Mouse (Mus musculus) embryonic fibroblast, embryonic 13.5 days (primary cell): Measurements from ENCODE around the gene Htatip2. TPM values are rescaled to one million over a fixed set of nuclear protein-coding genes. Genes with fewer than 3 reads are reported as not detected.
A peak's percentile ranks its signal among the peaks of the same experiment; 100 is the strongest.

ENCODE experiments used
- H3K27ac ChIP-seq: 2 replicates; pipeline ENCODE4 v1.5.1; 2012; ENCODE audit warnings: low read length, control low read depth, inconsistent platforms; ENCODE audit not compliant: insufficient read depth
- H3K4me1 ChIP-seq: 2 replicates; pipeline ENCODE4 v1.6.1; 2011; ENCODE audit warnings: low read length; ENCODE audit not compliant: control insufficient read depth, insufficient read depth
- H3K4me3 ChIP-seq: 2 replicates; pipeline ENCODE4 v1.5.1; 2011; ENCODE audit warnings: mild to moderate bottlenecking, control low read depth, low read length; ENCODE audit not compliant: insufficient read depth
- CTCF ChIP-seq: IDR thresholded peaks from 2 replicates; pipeline ENCODE4 v1.5.1; 2011; ENCODE audit warnings: mild to moderate bottlenecking, control low read depth, low read length, moderate library complexity, borderline replicate concordance; ENCODE audit not compliant: insufficient read depth
- POLR2A ChIP-seq: IDR thresholded peaks from 2 replicates; pipeline ENCODE4 v1.6.1; 2011; ENCODE audit warnings: low read depth, mild to moderate bottlenecking, control low read depth, low read length, moderate library complexity
- polyA plus RNA-seq: library from polyadenylated mRNA; stranded (reverse); fragments of >200 nt; gene quantifications from 2 replicates; pipeline ENCODE4 v1.2.4, GENCODE M21; 2011; ENCODE audit warnings: low read depth; ENCODE audit not compliant: missing spikeins, insufficient read length

The Htatip2 gene
- polyA plus RNA-seq, 1 experiment = 26.3 TPM

DNA sequence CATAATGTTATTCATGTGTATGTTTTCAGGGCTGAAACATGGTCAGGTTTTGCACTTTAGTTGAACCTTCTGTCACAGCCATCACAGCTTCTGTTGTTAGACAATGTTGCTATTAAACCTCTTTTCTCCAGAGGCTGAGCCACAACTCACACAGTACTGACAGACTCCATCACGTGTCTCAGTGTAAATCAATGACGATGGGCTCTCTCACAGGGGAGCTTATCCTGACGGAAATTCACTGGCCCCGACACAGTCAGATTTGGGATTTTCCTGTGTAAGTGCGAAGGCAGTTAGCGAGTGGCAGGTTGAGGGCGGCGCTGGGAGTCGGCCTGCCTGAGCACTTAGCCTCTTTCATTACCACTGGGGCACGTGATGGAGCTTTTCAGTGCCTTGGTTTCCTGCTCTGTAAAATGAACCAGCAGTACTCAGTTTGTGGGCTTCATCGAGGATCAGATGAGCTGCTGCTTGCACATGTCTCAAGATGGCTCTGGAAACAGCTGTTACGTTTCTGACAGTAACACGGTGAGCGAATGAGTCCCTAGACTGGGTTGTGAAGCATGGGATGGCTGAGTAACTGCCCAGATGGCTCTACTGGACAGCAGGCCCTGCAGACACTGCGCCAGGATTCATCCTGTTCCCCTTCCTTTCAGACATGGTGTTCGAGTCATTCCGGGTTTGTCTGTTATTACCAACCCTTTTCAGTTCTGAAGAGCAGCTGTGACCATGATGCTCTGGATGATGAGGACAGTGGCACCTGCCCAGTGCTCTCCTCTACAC, 49.1 kb downstream of the Htatip2 start:
- no peak overlapping the region for H3K4me3 ChIP-seq

DNA sequence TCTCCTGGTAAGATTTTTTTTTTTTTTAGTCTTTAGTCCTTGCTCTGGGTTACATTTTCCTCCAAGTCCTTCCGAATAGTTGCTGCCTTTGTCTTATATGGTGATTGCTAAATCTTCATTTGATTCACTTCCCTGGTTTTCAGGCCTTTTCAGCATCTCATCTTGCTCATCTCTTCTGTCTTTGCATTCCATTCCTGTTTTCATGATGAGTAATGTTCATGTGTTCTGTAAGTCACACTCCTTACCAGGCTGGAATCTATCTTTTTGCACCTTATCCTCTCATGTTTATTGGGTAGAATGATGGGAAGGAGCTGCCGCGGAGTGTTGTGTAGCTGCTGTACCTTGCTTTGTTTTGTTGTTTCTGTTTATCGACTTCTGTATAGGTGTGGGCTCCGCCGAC, 50.2 kb downstream of the Htatip2 start:
- TF ChIP-seq POLR2A (no peak), CTCF (no peak)
- Histone ChIP-seq H3K4me1 (peaks cover 3% of the 10 kb centered on the region), H3K27ac (peak overlapping the region; percentile 62; the same call in 1 of the 2 replicates), H3K4me3 (no peak overlapping the region)

More for the DNA sequence above, 49.1 kb downstream of the Htatip2 start:
- TF ChIP-seq POLR2A = no peak
- Histone ChIP-seq H3K4me1 (peaks cover 3% of the 10 kb centered on the region), H3K27ac (peak overlapping the region; percentile 62; the same call in 1 of the 2 replicates)

DNA sequence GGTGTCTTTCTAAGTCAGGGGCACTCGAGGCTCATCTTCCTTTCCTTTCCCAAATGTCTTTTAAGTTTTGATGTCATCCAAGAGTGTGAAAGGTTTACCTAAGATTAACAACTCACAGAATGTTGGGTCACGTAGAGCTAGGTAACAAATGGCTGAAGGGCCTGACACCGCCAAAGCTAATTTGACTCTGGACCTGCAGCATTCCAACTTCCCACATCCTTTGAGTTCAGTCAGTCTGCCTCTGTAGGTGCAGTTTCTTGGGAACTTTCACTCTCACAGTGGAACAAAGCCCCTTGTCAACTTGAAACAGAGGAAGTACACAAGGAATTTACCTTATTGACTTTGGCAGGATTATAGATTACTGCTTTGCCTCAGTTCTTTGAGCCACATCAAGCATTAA, 50.6 kb downstream of the Htatip2 start:
- Histone ChIP-seq H3K4me3 (no peak overlapping the region), H3K4me1 (peaks cover 3% of the 10 kb centered on the region), H3K27ac (no peak overlapping the region)
- TF ChIP-seq CTCF (no peak), POLR2A (no peak)

DNA sequence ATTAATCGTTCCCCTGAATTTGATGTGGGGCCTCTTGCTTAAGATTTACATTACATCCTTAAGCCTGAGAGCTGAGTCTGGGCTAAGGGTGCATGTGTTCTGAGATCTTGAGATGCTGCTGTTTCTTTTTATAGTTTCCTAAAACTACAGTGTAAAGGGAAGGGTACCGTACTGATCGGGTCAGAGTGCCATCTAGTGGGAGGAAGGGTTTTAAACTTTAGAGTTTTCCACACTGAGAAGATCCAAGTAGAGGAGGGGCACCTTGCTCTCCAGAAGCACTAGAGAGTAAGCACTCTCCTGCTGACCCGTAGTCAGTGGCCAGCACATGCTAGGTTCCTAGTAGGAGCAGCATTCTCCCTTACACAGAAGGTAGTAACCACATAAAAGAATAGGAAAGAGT, 52.4 kb downstream of the Htatip2 start:
- H3K4me1 ChIP-seq = peaks cover 3% of the 10 kb centered on the region
- H3K4me3 ChIP-seq = no peak overlapping the region
- TF ChIP-seq POLR2A = no peak
- no peak for TF ChIP-seq CTCF
- no peak overlapping the region for H3K27ac ChIP-seq

DNA sequence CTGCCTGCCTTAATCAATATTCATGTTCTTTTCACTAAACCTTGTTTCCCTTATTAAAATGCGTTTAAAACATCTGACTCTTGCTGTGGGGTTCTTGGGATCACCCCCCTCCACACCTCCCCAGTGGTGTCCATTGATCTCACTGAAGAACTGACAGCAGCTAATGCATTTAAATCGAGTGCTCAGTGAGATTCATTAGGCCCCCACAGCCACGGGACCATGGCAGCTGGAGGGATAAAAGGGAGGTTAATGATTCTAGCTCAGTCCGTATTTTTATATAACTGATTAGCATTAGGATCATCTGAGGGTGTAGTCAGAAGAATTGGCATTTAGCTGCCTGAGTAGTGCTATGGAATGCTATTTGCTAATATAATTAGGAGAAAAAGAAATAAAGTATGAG, 60.5 kb downstream of the Htatip2 start:
- no peak for TF ChIP-seq POLR2A
- TF ChIP-seq CTCF = no peak
- H3K27ac ChIP-seq = no peak overlapping the region
- no peak overlapping the region for H3K4me3 ChIP-seq
- no peaks in the 10 kb centered on the region for H3K4me1 ChIP-seq

DNA sequence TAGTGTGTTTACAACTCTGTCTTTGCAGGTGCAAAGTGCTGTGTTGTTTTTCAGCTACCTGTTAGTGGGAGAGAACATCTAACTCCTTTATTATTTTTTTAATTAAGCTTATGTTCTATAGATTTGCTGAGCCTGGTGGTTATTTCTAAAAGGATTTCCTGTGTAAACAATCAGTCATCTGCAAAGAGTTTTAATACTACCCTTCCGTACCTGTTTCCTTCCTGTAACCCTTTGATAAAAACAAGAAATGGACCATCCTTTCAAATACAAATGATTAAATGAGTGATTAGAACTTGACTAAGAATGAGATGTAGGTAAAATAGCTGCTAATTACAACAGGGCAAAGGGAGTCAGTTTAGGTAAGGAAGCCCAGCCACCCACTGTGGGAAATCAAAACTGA, 62.5 kb downstream of the Htatip2 start:
- no peaks in the 10 kb centered on the region for H3K4me1 ChIP-seq
- H3K4me3 ChIP-seq = no peak overlapping the region
- H3K27ac ChIP-seq = 0 out of 2 replicates have a peak overlapping the region, but pooled peaks have one; percentile 17
- TF ChIP-seq CTCF (no peak), POLR2A (no peak)

DNA sequence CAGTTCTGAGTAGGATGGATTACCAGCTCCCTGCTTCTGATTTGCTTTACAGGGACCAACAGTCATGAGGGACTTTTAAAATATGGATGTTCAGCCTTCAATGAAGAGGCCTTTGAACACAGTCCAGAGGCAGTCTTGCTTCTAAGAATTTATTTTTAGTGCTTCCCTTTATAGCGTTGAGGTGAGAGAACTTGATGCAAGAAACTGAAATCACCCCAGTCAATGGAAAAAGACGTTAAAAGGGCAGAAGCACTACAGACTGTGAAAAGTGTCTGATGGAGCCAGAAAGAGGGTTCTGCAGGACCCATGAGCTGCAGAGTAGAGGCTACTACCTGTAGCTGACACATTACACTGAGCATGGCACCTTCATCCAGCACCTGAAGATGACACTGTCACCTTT, 63.1 kb downstream of the Htatip2 start:
- H3K27ac ChIP-seq = 0 out of 2 replicates have a peak overlapping the region, but pooled peaks have one; percentile 17
- TF ChIP-seq POLR2A = no peak
- no peak for TF ChIP-seq CTCF
- no peaks in the 10 kb centered on the region for H3K4me1 ChIP-seq
- no peak overlapping the region for H3K4me3 ChIP-seq

Other genes starting within 250 kb of the Htatip2 start
- not detected in 2 replicates for gene Dbx1, start 122.3 kb upstream of the Htatip2 start, polyA plus RNA-seq
- gene Prmt3, start 19.2 kb downstream of the Htatip2 start, polyA plus RNA-seq = 39.2 and 42.5 TPM in 2 replicates
- not detected in 2 replicates for gene Slc6a5, start 151.0 kb downstream of the Htatip2 start, polyA plus RNA-seq
- 0.45 and 0.72 TPM in 2 replicates for gene Nell1, start 215.7 kb downstream of the Htatip2 start, polyA plus RNA-seq